Mouse (Mus musculus) frontal cortex, postnatal 36 days (tissue): ENCODE results near the gene Slc29a3.
"Not testable (repeated sequence)": the region's sequence is repeated elsewhere in the genome, so short reads cannot be mapped to it uniquely, and the experiment has no call there.

Source experiments
- DNase-seq, 2 experiments: peaks; one replicate each; pipeline ENCODE4 v3.0.0; 2022; ENCODE audit warnings: low spot score in 2 of 2

Slc29a3 gene

DNA sequence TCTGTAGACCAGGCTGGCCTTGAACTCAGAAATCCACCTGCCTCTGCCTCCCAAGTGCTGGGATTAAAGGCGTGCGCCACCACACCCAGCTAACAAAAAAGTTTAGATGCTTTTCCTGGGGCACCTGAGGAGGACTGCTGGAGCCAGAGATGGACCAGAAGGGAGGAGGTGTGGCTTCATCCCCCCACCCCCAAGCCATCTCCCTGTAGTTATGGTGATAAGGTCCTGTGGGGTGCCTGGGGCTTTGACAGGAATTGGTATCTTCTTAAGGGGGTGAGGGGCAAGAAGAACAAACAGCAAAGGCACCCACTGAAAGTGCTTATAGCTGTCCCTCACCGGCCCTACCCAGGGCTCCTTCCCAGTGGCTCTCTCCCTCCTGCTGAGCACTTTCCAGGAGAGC is 25.7 kb downstream of the Slc29a3 start:
- DNase-seq = no peak

- DNase-seq = no peak
These were observed 28.1 kb downstream of the Slc29a3 start for GRCm38 (mm10) chr10:60724496-60724895.

- no peak for DNase-seq
These were observed 29.2 kb downstream of the Slc29a3 start for GRCm38 (mm10) chr10:60723345-60723744.

DNA sequence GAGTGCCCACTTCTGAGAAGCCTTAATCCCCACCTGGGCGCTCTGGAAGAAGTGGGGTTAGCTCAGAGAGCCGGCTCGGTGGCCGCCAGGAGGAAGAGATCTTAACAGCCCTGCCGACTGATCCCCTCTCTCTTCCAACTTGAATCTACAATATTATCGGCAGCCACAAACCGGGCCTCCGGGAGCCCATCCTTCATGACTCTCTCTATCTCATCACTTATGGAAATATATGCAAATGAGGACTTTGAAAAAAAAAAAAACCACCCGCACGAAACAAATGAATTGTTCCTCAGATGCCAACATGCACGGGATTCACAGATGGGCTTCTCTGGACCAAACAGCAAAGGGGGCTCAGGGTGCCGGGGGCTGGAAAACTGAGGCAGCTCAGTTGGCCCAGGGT is 31.0 kb downstream of the Slc29a3 start:
- no peak for DNase-seq

GRCm38 (mm10) chr10:60720461-60720860 is 32.1 kb downstream of the Slc29a3 start:
- DNase-seq = no peak

GRCm38 (mm10) chr10:60718491-60718890 is 34.1 kb downstream of the Slc29a3 start:
- DNase-seq = no peak

GRCm38 (mm10) chr10:60716449-60716848 is 36.1 kb downstream of the Slc29a3 start:
- DNase-seq = no peak

DNA sequence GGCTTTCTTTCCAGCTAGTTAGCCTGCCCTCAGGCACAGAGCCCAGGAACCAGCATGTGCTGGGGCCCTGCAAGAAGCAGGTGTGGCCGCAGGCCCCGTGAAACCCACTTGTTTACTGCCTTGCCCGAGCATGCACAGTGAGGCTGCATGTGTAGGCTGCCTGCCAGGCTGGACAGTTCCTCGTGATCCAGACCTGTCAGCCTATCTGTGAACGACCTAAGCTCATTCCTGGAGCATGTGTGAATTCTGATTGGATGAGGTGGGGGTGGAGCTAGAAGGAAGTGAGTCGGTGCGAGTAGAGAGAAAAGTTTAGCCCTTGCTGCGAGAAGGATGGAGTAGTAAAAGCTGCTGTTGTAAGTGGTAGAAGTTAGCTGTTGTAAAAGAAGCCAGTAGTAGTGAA is 40.3 kb downstream of the Slc29a3 start:
- not testable (repeated sequence) for DNase-seq

DNA sequence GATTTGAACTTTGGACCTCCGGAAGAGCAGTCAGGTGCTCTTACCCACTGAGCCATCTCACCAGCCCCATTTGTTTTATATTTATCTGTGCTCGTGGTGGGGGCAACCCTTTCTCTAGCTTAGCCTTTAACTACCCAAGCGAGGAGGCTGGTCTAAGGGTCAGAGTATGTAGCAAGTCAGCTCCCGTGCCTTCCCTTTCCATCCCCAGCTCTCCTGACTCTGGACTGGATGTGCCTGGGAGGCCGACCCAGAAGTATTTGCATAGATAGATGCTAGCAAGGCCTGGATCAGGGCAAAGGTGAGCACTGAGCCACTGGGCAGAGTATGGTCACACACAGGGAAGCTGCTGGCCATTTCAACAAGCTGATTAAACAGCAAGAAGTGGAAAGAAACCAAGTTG is 43.8 kb downstream of the Slc29a3 start:
- no peak for DNase-seq

- DNase-seq = no peak
These were observed 46.3 kb downstream of the Slc29a3 start for GRCm38 (mm10) chr10:60706268-60706667.

- DNase-seq = no peak
These were observed 47.5 kb downstream of the Slc29a3 start for GRCm38 (mm10) chr10:60705134-60705533.

DNA sequence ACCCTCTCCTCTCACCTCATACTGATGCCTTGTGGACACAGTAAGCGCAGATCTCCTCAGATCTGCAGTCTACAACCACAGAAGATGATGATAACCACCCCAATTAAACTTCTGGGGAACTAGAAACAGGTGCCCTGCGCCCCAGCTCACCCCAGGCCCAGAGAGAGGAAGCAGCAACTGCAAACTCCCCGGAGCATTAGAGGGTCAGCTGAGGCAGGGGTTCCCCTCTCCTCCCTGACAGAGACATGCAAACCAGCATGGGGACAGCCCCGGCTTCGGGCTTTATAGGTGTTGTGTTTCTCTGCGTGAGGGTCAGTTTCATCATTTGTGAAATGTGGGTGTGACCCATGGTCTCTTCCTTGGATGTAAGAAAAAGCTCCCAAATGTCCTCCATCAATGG is 54.8 kb downstream of the Slc29a3 start:
- no peak for DNase-seq

DNA sequence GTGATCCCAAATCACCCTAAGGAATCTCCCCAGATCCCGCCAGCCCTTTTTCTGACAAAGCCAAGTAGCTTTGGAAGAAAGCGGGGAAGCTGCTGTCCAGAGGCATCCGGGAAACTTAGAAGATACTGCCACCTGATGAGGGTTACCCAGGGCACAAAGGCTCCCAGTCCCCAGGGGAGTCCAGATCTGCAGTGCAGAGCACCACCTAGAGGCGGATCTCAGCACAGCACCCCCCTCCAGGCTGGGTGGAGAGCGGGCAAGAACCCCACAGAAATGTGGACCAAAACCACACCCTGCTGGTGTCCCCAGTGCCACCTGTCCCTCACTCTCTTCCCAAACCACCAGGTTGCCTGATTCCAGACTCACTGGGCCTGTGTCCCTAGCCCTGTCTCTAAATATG is 55.6 kb downstream of the Slc29a3 start:
- peak; percentile 55 to 64 for DNase-seq

- no peak for DNase-seq
These were observed 56.2 kb downstream of the Slc29a3 start, which contains the start of gene Cdh23 for GRCm38 (mm10) chr10:60696390-60696789. Gene Cdh23 (minus strand): TSS chr10:60696490.

DNA sequence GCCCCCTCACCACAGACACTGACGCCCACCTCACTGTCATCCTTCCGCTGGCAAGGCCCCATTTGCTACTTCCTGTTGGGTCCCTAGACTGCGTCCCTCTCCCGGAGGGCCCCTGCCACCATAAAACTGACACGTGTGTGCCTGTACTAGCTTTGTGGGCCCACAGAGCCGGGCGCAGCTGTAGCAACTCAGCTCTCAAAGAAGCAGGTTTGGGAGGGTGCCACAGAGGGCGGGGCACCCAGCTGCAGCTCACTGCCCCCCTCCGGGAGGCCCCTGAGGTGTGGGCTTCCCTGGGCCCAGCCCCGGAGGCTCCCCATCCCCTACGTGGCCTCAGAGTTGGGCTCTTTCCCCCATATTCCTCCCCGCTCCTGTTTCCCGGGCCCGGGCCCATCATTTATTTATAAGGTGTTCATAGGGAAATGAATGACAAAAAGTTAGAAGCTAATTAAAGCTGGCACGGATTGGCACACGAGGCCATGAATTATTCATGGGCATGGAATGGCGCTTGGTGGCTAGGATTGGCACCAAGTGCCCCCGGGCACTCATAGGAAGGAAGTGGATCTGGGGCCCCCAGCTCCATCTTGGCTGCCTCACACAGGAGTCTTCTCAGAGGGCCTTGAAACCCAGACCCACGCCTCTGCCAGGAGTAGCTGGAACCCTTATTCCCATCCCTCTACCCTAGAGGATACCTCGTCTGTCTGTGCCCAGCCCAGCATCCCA is 60.8 kb downstream of the Slc29a3 start:
- DNase-seq = peak in 1 of 2 experiments; percentile 13

GRCm38 (mm10) chr10:60690960-60691359 is 61.6 kb downstream of the Slc29a3 start:
- no peak for DNase-seq

DNA sequence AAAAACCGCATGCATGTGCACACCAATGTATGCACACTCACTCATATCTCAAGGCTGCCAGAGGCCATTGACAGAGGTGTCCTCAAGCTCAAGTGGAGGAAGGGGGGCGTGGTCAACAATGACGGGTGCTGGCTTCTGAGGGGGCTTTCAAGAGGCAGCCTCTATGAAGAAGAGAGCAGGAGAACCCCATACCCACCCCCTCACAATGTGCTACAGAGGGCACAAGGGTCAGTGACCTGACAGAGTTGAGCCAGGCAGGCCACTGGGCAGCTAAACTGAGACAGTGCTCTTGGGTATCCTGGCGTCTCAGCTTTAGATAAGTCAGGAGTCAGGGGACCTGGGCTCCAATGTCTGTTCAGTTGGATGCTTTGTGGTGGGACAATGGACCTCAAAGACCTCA is 63.2 kb downstream of the Slc29a3 start:
- DNase-seq = no peak

GRCm38 (mm10) chr10:60687011-60687776 is 65.4 kb downstream of the Slc29a3 start:
- DNase-seq = peak; percentile 46 to 58

GRCm38 (mm10) chr10:60686641-60686975 is 66.0 kb downstream of the Slc29a3 start:
- DNase-seq = no peak

GRCm38 (mm10) chr10:60685764-60686640 is 66.6 kb downstream of the Slc29a3 start:
- no peak for DNase-seq

DNA sequence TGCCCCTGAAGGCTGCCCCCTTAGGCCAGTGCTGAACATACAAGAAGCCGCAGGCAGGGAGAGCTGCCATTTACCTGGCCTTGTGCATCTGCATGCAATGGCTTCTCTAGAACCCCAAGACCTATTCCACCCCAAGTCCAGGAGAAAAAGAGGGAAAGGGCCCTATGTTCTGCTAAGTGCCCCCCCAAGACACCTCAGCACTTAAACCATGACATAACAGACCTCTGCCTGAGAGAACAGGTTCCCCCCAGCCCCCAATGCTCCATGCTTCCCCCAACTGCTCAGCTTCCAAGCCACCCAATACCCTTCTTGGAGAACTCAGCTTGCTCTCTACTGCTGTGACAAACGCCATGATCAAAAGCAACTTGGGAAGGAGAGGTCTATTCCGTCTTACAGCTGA is 73.7 kb downstream of the Slc29a3 start:
- DNase-seq = no peak

GRCm38 (mm10) chr10:60677319-60677718 is 75.3 kb downstream of the Slc29a3 start:
- DNase-seq = no peak
